Mouse (Mus musculus) midbrain, embryonic 10.5 days (tissue): ENCODE measurements around the gene Rasgrf2. TPM values are rescaled to one million over a fixed set of nuclear protein-coding genes. Genes with fewer than 3 reads are reported as not detected.

Experiments
- DNase-seq: peaks from one replicate; pipeline ENCODE4 v3.0.0-alpha.2; 2017; ENCODE audit warnings: low spot score
- H3K27ac ChIP-seq: fragments of 300-500 bp; sonication (generic); replicated peaks from 2 replicates; pipeline ENCODE4 v1.5.1; 2016; ENCODE audit warnings: mild to moderate bottlenecking
- H3K27me3 ChIP-seq: fragments of 300-500 bp; sonication (generic); 2 replicates; pipeline ENCODE4 v1.6.1; 2016; ENCODE audit warnings: low read depth, mild to moderate bottlenecking; ENCODE audit not compliant: poor library complexity, severe bottlenecking
- H3K36me3 ChIP-seq: fragments of 300-500 bp; sonication (generic); 2 replicates; pipeline ENCODE4 v1.6.1; 2016; ENCODE audit warnings: mild to moderate bottlenecking, moderate library complexity
- H3K4me1 ChIP-seq: fragments of 300-500 bp; sonication (generic); 2 replicates; pipeline ENCODE4 v1.6.1; 2016
- H3K4me3 ChIP-seq: fragments of 300-500 bp; sonication (generic); 2 replicates; pipeline ENCODE4 v1.5.1; 2016; ENCODE audit warnings: mild to moderate bottlenecking, moderate library complexity
- H3K9me3 ChIP-seq: fragments of 300-500 bp; sonication (generic); replicated peaks from 2 replicates; pipeline ENCODE4 v1.6.1; 2016; ENCODE audit warnings: mild to moderate bottlenecking
- WGBS: fragments of 180-500 bp; shearing (Covaris S2); methylation state at CpG from one replicate; pipeline ENCODE4 v1.1.7; 2016; 5-methylcytosine and 5-hydroxymethylcytosine counted together
- polyA plus RNA-seq: library from polyadenylated mRNA; unstranded; fragments of >200 nt; fragmentation: Nextera tagmentation; extraction: Ambion mirVana; gene quantifications from 2 replicates; pipeline ENCODE4 v1.2.1, GENCODE M21; 2016

The Rasgrf2 gene
- polyA plus RNA-seq, 1 experiment from 2014 or later: not detected

DNA sequence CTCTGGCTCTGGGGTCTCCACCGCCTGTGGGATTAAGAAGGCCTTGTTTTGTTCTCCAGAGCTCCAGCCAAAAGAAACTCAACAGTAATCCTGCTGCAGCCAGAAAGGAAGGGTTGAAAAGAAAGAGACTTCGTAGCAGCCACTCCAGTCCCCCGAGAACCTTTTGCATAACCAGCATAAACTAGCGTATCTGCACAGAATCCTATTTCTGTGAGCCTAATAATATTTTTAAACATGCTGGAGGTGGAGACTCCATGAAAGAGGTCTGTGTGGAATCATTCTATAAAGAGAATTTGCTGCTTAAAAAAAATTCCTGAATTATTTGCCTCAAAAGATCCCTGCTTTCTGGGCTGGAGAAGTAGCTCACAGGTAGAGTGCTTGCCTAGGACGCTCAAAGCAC, 103.5 kb downstream of the Rasgrf2 start:
- no peak overlapping the region for H3K27ac ChIP-seq
- WGBS: 68% methylated on average over 5 of the region's 5 CpGs
- no peak for DNase-seq
- H3K36me3 ChIP-seq: no peaks in the 10 kb centered on the region
- no peak overlapping the region for H3K4me3 ChIP-seq
- no peaks in the 10 kb centered on the region for H3K4me1 ChIP-seq
- H3K27me3 ChIP-seq: no peaks in the 10 kb centered on the region
- no peaks in the 10 kb centered on the region for H3K9me3 ChIP-seq

DNA sequence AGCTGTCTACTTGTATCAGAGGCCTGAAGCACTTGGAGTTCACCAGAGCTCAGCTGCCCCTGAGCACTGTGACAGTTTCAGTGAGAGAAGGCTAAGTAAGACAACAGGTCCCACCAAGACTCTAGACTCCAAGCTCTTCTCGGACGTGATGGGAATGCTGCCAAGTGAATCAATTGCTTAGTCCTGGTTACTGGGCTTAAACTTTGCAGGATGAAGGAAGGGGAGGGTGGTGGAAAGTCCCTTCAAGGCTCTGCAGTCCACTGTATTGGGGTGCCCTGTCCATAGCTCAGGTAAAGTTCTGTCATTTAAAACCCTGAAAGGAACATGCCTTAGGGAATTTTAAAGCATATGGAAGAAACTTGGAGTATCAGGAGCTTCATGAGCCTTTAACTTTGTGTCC, 104.8 kb downstream of the Rasgrf2 start:
- Histone ChIP-seq H3K36me3 (no peaks in the 10 kb centered on the region), H3K4me3 (no peak overlapping the region), H3K4me1 (no peaks in the 10 kb centered on the region), H3K9me3 (no peaks in the 10 kb centered on the region), H3K27ac (no peak overlapping the region), H3K27me3 (no peaks in the 10 kb centered on the region)
- no peak for DNase-seq
- WGBS: 89% methylated on average over 2 of the region's 2 CpGs

DNA sequence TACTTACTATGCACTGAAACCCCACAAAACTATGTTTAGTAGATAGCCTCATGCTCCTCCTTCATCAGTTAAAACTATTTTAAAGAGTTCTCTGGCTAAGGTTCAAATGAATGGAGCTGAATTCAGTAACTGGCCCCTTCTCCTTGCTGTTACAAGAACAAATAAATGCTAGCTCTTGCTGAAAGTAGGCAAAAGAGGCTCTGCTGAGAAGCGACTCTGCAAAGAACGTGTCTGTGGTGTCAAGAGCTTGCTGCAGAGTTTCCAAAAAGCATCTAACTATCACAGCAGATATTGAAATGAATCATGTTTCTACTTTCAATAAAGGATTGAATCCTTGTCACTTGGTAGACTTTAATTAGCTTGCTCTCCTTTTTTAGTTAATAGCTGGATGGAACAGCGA, 106.3 kb downstream of the Rasgrf2 start:
- Histone ChIP-seq H3K4me3 (no peak overlapping the region), H3K36me3 (no peaks in the 10 kb centered on the region), H3K27ac (no peak overlapping the region), H3K27me3 (no peaks in the 10 kb centered on the region), H3K9me3 (no peaks in the 10 kb centered on the region), H3K4me1 (no peaks in the 10 kb centered on the region)
- DNase-seq: no peak
- 95% methylated on average over 3 of the region's 3 CpGs for WGBS

DNA sequence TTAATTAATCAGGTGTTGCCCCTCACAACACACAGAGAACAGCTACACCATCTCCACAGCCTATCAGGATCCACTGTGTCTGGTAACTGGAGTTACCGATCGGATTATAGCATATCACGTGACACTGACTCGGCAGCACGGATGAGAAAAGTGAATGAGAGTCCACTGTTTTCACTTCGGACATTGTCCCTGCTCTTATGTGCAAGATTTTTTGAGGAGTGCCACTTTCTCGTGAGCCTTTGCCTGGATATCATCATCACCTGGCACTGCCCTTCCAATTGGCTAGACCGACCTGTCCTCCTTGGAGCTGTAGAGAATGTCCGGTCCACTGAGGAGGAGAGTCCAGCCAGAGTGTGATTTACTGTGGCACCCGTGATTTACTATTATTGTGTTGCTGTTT, 109.3 kb downstream of the Rasgrf2 start:
- no peaks in the 10 kb centered on the region for H3K4me1 ChIP-seq
- H3K27me3 ChIP-seq: no peaks in the 10 kb centered on the region
- no peak overlapping the region for H3K27ac ChIP-seq
- 94% methylated on average over 10 of the region's 10 CpGs for WGBS
- H3K9me3 ChIP-seq: no peaks in the 10 kb centered on the region
- no peak overlapping the region for H3K4me3 ChIP-seq
- H3K36me3 ChIP-seq: no peaks in the 10 kb centered on the region
- DNase-seq: no peak

DNA sequence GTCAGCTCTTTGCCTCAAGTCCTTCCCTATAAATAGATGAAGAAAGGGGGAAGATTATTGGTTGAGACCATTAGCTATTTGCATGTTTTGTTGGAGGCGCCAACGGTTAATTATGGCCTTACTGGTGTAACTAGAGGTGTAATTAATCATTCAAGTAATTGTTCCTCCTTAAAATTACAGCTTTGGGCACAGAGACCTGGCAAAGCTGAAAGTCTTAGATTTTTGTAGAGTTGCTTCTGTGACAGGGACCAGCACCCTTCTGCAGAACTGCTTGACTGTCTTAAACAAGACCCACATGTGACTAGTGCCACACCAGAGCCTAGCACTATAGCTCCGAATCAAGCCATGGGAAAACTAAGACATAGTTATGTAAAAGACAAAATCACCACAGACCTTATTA, 134.5 kb downstream of the Rasgrf2 start:
- H3K27me3 ChIP-seq: no peaks in the 10 kb centered on the region
- H3K4me3 ChIP-seq: no peak overlapping the region
- H3K9me3 ChIP-seq: no peaks in the 10 kb centered on the region
- no peaks in the 10 kb centered on the region for H3K36me3 ChIP-seq
- no peak for DNase-seq
- 90% methylated on average over 3 of the region's 3 CpGs for WGBS
- no peaks in the 10 kb centered on the region for H3K4me1 ChIP-seq
- H3K27ac ChIP-seq: no peak overlapping the region

- H3K9me3 ChIP-seq: no peaks in the 10 kb centered on the region
- H3K4me3 ChIP-seq: no peak overlapping the region
- H3K36me3 ChIP-seq: no peaks in the 10 kb centered on the region
- DNase-seq: no peak
- H3K27me3 ChIP-seq: no peaks in the 10 kb centered on the region
- H3K4me1 ChIP-seq: no peaks in the 10 kb centered on the region
- H3K27ac ChIP-seq: no peak overlapping the region
- WGBS: 88% methylated on average over 2 of the region's 2 CpGs
These were observed 140.0 kb downstream of the Rasgrf2 start for GRCm38 (mm10) chr13:91991412-91991811.

- WGBS: 85% methylated on average over 6 of the region's 6 CpGs
- DNase-seq: no peak
- no peaks in the 10 kb centered on the region for H3K9me3 ChIP-seq
- H3K36me3 ChIP-seq: no peaks in the 10 kb centered on the region
- H3K27me3 ChIP-seq: no peaks in the 10 kb centered on the region
- H3K27ac ChIP-seq: no peak overlapping the region
- H3K4me3 ChIP-seq: no peak overlapping the region
- peaks cover 5% of the 10 kb centered on the region for H3K4me1 ChIP-seq
These were observed 140.7 kb downstream of the Rasgrf2 start for GRCm38 (mm10) chr13:91990709-91991284.

DNA sequence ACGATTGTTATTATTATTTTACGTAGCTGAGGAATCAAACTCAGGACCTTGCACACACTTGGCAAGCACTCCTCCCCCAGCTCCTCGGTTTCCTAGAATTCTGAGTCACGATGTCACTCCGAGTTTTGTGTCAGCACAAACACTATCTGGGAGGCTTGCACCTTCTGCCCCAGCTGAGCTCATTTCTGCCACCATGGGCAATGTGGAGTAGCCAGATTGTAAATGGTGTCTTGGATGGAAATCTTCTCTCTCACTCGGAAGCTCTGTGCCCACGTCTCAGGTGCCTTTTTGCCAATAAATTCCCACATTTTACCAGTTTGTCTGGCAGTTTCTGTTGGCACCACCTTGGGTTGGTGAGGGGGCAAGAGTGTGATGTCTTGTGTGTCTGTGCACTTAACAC, 143.1 kb downstream of the Rasgrf2 start:
- Histone ChIP-seq H3K4me3 (no peak overlapping the region), H3K27me3 (no peaks in the 10 kb centered on the region), H3K4me1 (peaks cover 6% of the 10 kb centered on the region), H3K36me3 (no peaks in the 10 kb centered on the region), H3K9me3 (no peaks in the 10 kb centered on the region), H3K27ac (no peak overlapping the region)
- no peak for DNase-seq
- WGBS: 91% methylated on average over 7 of the region's 7 CpGs

GRCm38 (mm10) chr13:91986958-91987357, 144.5 kb downstream of the Rasgrf2 start:
- Histone ChIP-seq H3K4me3 (no peak overlapping the region), H3K4me1 (peaks cover 6% of the 10 kb centered on the region), H3K9me3 (no peaks in the 10 kb centered on the region), H3K27ac (no peak overlapping the region), H3K36me3 (no peaks in the 10 kb centered on the region), H3K27me3 (no peaks in the 10 kb centered on the region)
- 86% methylated on average over 6 of the region's 6 CpGs for WGBS
- no peak for DNase-seq

DNA sequence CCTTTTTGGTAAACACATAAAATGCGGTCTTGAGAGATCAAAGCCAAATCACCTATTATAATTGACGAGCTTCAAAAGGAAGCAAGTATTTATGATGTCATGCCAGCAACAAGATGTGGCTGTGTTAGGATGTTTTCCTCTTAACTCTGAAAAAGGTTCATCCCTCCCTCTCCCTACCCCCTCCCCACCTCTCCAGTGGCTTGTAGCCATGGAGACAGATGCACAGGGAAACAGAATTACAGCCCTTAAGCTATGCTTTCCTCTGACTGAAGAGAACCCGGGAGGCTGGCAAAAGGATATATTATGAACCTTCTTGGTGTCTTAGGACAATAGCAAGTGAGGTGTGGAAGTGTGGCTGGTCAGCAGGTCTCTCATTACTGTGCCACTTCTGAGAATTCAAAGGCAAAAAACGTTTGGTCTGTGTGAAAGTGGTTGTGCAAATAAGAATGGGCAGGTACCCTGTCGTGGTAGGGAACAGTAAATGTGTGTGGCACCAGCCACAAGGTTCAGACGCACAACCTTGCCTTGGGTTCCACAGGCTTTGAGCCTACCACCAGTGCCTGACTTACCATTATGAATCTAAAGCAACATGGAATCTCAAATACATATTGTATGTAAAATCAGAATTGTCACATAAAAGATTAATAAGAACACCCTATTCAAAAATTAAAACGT, 145.4 kb downstream of the Rasgrf2 start:
- DNase-seq: no peak
- no peaks in the 10 kb centered on the region for H3K36me3 ChIP-seq
- H3K27me3 ChIP-seq: no peaks in the 10 kb centered on the region
- H3K9me3 ChIP-seq: no peaks in the 10 kb centered on the region
- no peak overlapping the region for H3K4me3 ChIP-seq
- H3K27ac ChIP-seq: no peak overlapping the region
- peaks cover 6% of the 10 kb centered on the region for H3K4me1 ChIP-seq
- 70% methylated on average over 7 of the region's 7 CpGs for WGBS

- Histone ChIP-seq H3K4me1 (peaks cover 6% of the 10 kb centered on the region), H3K4me3 (no peak overlapping the region), H3K27me3 (no peaks in the 10 kb centered on the region), H3K36me3 (no peaks in the 10 kb centered on the region), H3K9me3 (no peaks in the 10 kb centered on the region), H3K27ac (no peak overlapping the region)
- DNase-seq: no peak
These were observed 146.4 kb downstream of the Rasgrf2 start for GRCm38 (mm10) chr13:91985019-91985418.

GRCm38 (mm10) chr13:91982080-91982479, 149.4 kb downstream of the Rasgrf2 start:
- 95% methylated on average over 3 of the region's 3 CpGs for WGBS
- H3K27me3 ChIP-seq: no peaks in the 10 kb centered on the region
- H3K9me3 ChIP-seq: no peaks in the 10 kb centered on the region
- no peak overlapping the region for H3K4me3 ChIP-seq
- H3K27ac ChIP-seq: no peak overlapping the region
- no peak for DNase-seq
- H3K36me3 ChIP-seq: no peaks in the 10 kb centered on the region
- peaks cover 6% of the 10 kb centered on the region for H3K4me1 ChIP-seq

DNA sequence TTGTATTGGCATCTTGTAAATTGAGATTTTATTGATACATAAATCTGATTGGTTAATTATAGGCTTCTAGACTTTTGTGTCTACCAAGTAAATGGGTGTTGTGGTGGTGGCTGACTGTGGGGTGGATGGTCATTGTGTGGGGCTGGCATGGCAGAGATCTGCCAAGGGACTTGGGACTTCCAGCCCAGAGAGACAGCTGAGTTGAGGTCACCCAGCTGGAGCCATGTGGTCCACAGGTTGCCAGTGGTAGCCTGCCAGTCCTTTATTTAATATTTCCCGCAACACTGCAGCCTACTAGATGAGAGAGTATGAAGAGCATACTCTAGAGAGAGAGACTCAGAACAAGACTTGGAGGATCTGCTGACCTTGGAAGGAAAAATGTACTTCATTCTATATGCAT, 150.0 kb downstream of the Rasgrf2 start:
- Histone ChIP-seq H3K9me3 (no peaks in the 10 kb centered on the region), H3K27ac (no peak overlapping the region), H3K36me3 (no peaks in the 10 kb centered on the region), H3K4me1 (peaks cover 6% of the 10 kb centered on the region), H3K27me3 (no peaks in the 10 kb centered on the region), H3K4me3 (no peak overlapping the region)
- DNase-seq: no peak
- 100% methylated on average over 1 of the region's 1 CpGs for WGBS
